Mouse (Mus musculus) embryo, embryonic 11.5 days (tissue): ENCODE measurements around the gene Sumf1.

Source experiments
- DNase-seq: peaks from one replicate; pipeline ENCODE4 v3.0.0-alpha.2; 2012; ENCODE audit warnings: low read depth, low spot score

Sumf1 gene

GRCm38 (mm10) chr6:108206914-108207566, 21.7 kb upstream of the Sumf1 start:
- DNase-seq: no peak

GRCm38 (mm10) chr6:108206145-108206544, 20.8 kb upstream of the Sumf1 start:
- DNase-seq: no peak

- no peak for DNase-seq
Observed at GRCm38 (mm10) chr6:108204322-108204721, 18.9 kb upstream of the Sumf1 start.

- no peak for DNase-seq
Observed at GRCm38 (mm10) chr6:108198286-108198685, 12.9 kb upstream of the Sumf1 start.

GRCm38 (mm10) chr6:108197117-108197516, 11.7 kb upstream of the Sumf1 start:
- no peak for DNase-seq

GRCm38 (mm10) chr6:108196665-108197064, 11.3 kb upstream of the Sumf1 start:
- DNase-seq: no peak

- no peak for DNase-seq
Observed at GRCm38 (mm10) chr6:108192632-108193031, 7.2 kb upstream of the Sumf1 start.

- no peak for DNase-seq
Observed at GRCm38 (mm10) chr6:108190690-108191089, 5.3 kb upstream of the Sumf1 start.

- DNase-seq: no peak
Observed at GRCm38 (mm10) chr6:108185685-108186009, 265 bp upstream of the Sumf1 start.

GRCm38 (mm10) chr6:108179087-108179486, 6.3 kb downstream of the Sumf1 start:
- DNase-seq: no peak

GRCm38 (mm10) chr6:108174181-108174580, 11.2 kb downstream of the Sumf1 start:
- no peak for DNase-seq

- DNase-seq: no peak
Observed at GRCm38 (mm10) chr6:108172219-108172618, 13.2 kb downstream of the Sumf1 start.

GRCm38 (mm10) chr6:108169466-108169865, 15.9 kb downstream of the Sumf1 start:
- no peak for DNase-seq

- DNase-seq: no peak
Observed at GRCm38 (mm10) chr6:108168723-108169122, 16.7 kb downstream of the Sumf1 start.

- DNase-seq: no peak
Observed at GRCm38 (mm10) chr6:108167946-108168680, 17.3 kb downstream of the Sumf1 start.

GRCm38 (mm10) chr6:108165598-108165997, 19.8 kb downstream of the Sumf1 start:
- DNase-seq: no peak

- DNase-seq: no peak
Observed at GRCm38 (mm10) chr6:108164935-108165334, 20.4 kb downstream of the Sumf1 start.

- DNase-seq: no peak
Observed at GRCm38 (mm10) chr6:108160608-108161007, 24.8 kb downstream of the Sumf1 start.

- no peak for DNase-seq
Observed at GRCm38 (mm10) chr6:108156881-108157280, 28.5 kb downstream of the Sumf1 start.

GRCm38 (mm10) chr6:108154243-108154642, 31.1 kb downstream of the Sumf1 start:
- DNase-seq: no peak

GRCm38 (mm10) chr6:108152661-108153269, 32.6 kb downstream of the Sumf1 start:
- DNase-seq: no peak

GRCm38 (mm10) chr6:108152081-108152480, 33.3 kb downstream of the Sumf1 start:
- no peak for DNase-seq

GRCm38 (mm10) chr6:108149235-108149634, 36.1 kb downstream of the Sumf1 start:
- no peak for DNase-seq
